Mouse (Mus musculus): ENCODE results near the gene Dhx33.

Gene Dhx33

DNA sequence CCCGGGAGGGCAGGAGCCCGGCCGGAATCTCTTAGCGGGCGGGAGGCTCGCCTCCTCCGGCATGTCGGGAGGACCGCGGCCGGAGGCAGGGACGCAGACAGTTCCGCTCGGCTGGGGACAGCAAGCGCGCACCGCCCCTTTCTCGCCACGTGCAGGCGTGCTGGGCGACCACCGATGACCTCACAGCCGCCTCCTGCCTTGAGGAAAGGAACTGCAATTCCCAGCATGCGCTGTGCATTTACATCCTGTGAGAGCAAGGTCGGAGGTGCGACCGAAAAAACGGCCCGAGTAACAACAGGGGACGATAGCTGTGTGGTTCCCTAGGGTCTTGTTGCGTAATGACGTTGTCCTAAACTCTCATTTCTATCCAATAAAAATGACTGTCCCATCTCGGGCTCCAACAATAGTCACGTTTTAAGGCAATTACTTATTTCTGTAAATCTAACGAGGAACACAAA lies at the start of gene Dhx33:
Dhx33 (minus strand) TSS at position 122 of the 458 bp plus-strand sequence.
- peak; percentile 98 to 99 for DNase-seq (ENCODE audit: inconsistent age in 2 of 2, low spot score in 1 of 2)

DNA sequence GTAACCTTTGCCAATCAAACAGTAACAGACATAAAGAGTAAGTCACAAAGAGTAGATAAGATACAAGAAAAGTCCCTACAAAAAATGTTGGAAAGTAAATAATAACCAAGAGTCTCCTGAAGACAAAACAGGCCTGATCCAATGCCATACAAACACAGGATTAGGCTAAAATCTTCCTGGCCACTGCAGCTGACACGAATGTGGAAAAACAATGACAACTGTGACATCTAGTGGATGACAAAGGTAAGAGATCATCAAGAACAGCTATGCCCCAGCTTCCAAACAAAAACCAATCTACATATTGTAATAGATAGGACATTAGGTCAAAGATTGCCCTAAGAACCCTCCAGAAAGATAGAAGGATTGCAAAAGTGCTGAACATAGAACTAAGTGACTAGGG lies 48.3 kb upstream of the Dhx33 start:
- DNase-seq (ENCODE audit: inconsistent age in 2 of 2, low spot score in 1 of 2) = peak; percentile 15 to 74

DNA sequence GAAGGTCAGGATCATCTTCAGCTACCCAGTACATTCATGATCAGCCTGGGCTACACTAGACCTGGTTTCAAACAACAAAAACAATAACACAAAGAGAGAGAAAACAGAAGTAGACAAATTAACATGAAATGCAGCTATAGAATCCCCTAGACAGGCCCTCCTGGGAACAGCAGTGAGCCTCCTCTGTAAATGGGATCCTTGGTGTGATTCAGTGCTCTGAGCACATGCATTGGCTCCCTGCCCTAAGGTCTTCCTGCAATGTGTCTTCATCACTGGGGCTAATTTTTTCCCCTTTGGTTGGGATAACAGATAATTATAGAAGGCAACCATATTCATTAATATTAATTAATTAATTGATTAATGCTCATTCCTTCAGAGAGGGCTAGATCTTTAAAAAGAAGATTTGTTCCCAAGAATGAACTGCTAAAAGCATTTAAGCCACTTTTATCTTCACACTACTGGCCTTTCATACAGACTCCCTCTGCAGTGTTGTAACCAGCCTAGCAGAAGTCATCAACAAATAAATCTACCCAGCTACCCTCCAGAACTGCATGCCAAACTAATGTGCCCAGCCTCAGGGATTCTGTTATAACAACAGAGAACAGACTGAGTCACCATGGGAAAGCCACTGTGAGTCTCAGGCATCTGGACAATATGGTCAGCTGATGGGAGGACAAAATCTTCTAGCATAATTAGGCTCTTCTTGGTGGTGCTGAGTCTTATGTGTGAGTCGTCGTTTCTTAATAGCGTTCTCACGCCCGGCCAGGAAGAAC lies 35.5 kb upstream of the Dhx33 start:
- peak in 1 of 2 experiments; percentile 63 for DNase-seq (ENCODE audit: inconsistent age in 2 of 2, low spot score in 1 of 2)

DNA sequence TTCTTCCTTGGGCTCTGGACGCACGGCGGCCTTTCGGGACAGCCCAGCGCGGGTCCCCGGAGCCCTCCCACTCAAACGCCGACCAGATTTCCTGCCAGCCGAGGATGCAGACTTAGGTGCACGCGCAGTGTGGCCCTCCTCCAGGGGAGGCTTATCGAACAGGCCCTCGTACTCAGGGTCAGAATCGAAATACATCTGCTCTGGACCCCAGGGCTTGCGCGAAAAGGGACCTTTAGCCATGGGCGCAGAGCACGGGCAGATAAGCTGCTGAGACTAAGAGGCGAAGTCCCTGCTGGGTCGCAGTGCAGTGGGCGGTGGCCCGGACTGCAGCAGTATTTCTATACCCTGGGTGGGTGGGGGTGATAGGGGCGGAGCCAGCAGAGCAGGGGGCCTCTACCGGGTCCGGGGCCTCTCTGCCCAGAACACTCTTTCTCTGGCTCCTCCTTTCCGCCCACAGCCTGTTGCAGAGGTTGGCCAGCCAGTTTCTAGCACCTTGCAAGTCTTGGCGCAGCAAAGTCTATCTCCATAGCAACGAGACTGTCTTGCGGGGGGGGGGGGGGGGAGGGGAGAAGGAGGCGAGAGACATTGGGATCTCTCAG lies 29.0 kb upstream of the Dhx33 start, which contains the start of gene 6330403K07Rik:
6330403K07Rik (minus strand) TSS at position 351 of the 599 bp plus-strand sequence.
- peak; percentile 27 to 59 for DNase-seq (ENCODE audit: inconsistent age in 2 of 2, low spot score in 1 of 2)

DNA sequence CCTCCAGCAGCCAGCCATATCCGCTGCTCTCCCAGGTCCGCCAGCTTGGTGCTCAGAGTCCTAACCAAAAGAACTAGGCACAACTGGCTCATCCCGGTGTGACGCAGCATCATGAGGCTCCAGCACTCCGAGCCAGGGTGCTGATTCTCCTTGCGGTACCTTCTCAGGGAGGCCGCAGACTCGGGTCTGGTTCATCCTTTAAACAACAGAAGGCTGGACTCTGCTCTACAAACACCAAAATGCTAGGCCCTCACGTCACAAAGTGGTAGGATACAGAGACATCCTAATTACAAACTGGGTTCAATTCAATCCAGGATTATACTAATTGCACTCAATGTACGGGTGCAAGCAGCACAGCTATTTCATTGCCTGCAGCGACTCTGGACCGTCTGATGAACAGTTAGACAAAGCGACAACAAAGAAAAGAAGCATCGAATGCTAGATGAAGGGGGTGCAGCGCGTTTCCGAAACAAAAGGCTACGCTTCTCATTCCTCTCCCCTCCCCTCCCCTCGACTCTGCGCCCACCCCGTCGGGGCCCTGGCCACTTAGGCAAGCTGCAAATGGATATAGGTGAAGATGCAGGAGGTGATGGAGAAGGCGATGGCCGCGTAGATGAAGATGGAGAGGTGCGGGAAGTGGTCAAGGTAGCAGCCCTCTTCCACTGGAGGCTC lies 28.4 kb upstream of the Dhx33 start:
- DNase-seq (ENCODE audit: inconsistent age in 2 of 2, low spot score in 1 of 2) = no peak

DNA sequence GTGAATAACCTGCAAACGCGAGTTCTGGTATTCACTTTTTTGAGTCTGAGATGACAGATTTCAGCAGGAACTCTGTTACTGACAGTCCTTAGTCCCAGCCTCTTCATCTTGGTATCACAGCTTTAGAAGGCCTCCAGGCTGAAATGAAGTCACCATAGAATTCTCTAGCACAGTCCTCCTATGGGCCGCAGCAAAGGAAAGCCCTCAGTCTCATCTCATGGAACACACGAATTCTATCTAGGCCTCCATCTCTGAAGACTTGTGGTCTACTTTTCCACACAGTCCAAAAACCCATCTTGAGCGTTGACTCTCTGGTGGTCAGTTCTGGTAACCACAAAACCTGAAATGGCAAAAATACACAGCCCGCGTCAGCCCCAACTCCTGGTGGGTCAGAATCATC lies 27.8 kb upstream of the Dhx33 start:
- no peak for DNase-seq (ENCODE audit: inconsistent age in 2 of 2, low spot score in 1 of 2)

DNA sequence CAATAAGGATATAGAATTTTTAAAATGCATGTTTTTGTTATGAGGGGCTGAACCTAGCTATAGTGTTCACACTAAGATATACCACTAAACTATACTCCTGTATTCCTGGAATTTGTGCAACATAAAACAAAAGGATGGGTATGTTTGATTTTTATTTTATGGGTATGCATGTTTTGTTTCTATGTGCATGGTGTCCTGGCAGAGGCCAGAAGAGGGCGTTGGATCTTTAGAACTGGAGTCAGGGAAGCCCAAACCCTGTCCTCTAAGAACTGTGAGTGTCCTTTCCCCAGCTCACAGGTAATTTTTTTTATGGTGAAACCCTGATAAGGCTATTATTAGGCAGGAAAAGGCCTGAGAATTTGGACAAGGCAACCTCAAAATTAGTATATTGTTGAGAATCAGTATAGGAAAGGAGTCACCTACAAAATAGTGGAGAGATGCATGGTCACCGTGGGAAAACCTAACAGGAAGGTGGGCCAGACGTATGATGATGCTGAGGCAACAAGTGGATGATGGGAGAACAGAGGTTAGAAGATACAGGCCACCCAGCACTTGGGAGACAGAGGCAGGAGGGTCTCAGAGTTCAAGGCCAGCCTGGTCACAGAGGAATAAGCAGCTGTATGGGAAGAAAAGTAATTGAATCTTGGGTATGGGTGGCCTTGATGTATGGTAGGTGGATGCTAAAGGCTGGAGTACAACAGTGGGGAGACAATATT lies 25.3 kb upstream of the Dhx33 start:
- no peak for DNase-seq (ENCODE audit: inconsistent age in 2 of 2, low spot score in 1 of 2)

DNA sequence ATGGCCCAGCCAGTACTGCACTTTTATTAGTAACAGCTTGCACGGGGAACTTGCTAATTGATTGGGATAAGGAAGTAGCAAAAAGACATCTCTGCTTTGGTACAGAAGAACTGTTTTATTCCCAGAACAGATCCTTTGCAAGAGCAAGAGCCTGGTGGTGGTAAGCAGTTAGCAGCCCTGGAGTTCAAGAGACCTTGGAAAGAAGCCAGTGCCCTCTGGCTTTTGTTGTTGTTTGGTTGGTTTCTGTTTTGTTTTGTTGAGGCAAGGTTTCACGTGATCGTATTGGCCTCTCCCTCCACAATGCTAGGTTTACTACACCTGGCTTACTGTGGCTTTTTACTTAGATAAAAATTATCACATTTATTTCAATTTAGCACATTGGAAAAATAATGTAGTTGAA lies 24.0 kb upstream of the Dhx33 start:
- DNase-seq (ENCODE audit: inconsistent age in 2 of 2, low spot score in 1 of 2) = peak in 1 of 2 experiments; percentile 58

DNA sequence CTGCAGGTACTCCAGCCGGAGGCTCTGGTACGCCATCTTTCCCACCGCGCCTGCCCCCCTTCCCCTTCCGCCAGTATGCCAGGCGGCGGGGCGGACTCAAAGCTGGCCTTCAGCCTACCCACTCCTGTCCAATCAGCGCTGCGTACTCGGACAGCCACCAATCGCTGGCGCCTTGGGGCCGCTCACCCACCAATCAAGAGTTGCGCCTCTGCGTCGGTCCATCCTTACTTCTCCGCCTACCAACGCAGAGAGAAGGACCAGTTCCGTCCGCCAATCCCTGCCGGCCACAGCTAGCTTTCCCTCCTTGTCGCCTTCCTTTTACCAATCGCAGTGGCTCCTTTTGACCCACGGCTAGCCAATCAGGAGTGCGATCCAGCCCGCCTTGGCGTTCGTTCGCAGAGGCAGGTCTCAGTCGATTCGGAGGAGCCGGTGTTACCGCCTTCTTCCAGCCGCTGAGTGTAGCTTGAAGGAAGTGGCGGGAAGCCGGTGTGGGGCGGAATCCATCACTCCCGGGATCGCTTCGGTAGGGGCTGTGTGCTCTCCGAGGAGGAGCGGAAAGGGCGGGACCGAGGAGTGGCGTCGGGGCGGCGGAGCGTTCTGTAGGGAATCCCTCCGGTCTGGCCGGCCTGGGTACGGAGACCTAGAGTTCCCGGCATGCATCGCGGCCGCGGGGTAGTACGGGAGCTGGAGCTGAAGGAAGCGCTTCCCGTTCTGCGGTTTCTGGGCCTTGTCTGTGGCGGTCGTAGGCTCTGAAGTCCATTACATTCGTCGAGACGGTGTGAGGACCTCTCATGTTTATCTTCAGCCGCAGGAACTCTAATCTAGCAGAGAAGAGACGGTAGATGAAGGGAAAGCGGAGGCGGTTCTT lies 15.2 kb upstream of the Dhx33 start, which contains the start of the genes Mis12 and Derl2:
Mis12 (plus strand) TSS at position 411 of the 868 bp plus-strand sequence.
Derl2 (minus strand) TSS at position 641 of the 868 bp plus-strand sequence.
- peak; percentile 99 for DNase-seq (ENCODE audit: inconsistent age in 2 of 2, low spot score in 1 of 2)

DNA sequence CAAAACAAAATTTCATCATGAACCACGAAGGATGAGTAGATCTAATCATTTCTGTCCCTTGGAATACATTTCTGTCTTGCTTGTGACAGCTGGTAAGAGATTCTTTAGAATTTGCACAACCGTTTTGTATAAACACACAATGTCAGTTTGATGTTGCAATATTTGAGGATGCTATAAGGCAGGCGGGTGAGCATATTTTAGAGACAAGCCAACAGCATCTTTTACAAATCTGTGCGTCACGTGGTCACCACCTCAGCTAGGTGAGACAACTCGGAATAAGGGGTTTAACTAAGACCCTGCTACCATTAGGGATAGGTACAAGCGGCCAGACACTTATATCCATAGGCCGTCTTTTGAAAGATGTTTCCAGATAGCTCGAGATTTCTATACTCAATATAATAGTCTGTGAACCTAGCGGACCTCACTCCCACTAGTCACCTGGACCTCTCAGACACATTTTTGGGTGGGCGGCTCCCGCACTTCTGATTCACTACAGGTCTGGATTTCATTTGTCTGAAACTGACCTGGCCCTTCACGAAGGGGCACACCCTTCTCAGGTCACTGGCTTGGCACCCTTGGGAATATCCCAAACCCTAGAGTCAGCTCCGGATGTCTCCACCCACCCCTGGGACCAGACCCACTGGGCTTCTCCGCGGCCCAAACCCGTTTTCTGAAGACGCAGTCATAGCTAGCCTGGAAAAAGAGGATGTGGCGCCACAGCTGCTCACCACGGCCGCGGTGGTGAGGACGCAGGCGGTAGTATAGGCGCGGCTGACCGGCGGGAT lies 14.4 kb upstream of the Dhx33 start:
- no peak for DNase-seq (ENCODE audit: inconsistent age in 2 of 2, low spot score in 1 of 2)

DNA sequence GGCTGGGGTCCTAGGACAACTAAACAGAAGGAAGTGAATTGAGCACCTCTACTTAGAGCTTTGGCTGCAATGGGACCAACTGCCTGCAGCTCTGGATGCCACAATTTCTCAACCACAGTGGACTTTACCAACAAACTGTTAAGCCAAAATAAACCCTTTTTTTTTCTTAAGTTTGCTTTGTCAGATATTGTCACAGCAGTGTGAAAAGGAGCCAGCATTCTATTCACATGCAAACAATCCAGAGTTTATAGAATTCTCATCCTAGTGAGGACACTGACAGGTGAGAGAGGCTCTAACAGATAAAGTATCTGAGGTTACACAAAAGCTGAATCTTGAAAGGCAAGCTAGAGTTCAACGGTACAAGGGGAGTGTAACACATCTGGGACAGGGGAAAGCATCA lies 12.8 kb upstream of the Dhx33 start:
- no peak for DNase-seq (ENCODE audit: inconsistent age in 2 of 2, low spot score in 1 of 2)

DNA sequence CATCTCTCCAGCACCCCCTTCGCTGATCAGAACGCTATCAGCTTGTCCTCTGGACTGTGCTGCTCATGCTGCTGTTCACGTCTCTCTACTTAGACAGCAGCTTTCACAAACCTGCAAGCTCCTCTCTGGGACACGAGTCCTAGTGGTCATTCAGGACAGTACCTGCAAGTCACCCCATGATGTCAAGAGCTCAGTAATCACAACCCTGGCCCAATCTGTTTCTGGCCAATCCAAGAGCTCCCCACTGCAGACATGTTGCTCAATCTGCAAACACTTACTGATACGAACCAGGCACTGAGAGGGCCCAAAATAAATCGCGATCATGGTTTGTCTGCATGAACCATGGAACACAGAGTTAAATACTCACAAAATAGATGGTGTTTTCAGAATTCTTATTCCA lies 8.5 kb upstream of the Dhx33 start:
- no peak for DNase-seq (ENCODE audit: inconsistent age in 2 of 2, low spot score in 1 of 2)

DNA sequence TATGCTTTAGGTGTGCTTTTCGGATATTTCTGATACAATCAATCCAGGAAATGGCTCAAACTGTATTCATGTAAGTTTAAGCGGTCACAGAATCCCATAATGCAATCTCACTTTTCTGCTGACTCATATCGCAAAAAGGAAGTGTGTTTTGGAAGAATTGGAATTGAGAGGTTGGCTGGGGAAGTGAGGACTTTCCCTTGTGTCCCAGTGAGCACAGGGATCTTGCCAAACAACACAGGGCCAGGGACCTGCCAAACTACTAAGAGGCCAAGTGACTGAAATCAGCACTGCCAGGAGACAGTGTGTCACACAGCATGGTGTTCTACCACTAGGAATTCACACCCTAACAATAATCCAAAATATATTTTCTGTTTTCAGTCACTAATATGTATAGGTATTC lies 4.1 kb upstream of the Dhx33 start:
- DNase-seq (ENCODE audit: inconsistent age in 2 of 2, low spot score in 1 of 2) = peak; percentile 27 to 71

DNA sequence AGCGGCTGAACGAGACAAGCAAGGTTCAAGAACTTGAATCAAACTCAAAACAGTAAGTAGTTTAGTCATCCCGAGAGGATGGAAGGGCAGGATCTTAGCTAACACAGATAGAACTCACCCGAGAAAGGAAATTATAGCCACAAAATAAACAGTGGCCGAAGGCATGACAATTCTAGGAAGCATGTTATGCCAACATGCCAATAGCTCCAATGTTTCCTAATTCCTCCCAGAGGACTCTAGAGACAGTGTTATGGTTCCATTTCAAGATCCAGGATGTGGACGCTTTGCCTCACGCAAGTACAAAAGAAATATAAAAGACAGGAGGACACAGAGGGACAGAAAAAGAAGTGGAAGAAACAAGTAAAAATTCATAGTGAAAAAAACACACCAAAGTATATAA lies 3.6 kb upstream of the Dhx33 start:
- DNase-seq (ENCODE audit: inconsistent age in 2 of 2, low spot score in 1 of 2) = no peak

DNA sequence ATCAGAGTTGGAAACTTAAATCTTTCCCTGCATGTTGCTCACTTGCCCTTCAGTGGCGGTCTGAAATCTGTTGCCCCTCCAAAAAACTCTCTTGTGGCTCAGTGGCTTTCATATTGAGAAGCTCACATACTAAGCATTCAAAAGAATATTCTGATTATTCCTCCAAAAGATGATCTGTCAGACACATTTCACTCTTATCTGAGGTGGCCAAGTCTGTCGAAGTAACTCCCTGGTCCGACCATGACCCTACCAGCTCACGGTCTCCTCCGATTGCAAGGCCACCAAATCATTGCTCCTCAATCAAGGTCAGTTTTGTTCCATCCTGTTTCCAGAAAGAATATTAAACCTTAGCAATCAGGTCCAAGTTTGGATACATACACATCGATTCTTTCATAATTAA lies 2.8 kb upstream of the Dhx33 start:
- DNase-seq (ENCODE audit: inconsistent age in 2 of 2, low spot score in 1 of 2) = peak; percentile 65 to 79

DNA sequence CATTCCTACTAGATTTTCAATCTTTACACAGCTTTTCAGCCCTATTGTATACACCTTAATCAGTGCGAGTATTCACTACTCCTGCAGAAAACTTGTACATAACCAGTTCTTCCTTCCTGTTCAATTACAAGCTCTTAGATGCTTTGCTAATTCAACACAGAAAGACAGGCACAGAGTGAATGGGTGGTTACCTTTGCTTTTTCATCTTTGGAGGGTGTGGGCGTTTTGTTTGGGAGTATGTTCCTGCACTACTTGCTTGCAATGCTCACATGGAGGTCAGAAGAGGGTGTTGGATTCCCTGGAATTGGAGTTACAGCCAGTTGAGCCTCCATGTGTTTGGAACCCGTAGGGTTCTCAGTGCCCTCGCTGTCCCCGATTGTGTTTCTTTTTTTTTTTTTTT lies 809 bp upstream of the Dhx33 start:
- peak in 1 of 2 experiments; percentile 65 for DNase-seq (ENCODE audit: inconsistent age in 2 of 2, low spot score in 1 of 2)

DNA sequence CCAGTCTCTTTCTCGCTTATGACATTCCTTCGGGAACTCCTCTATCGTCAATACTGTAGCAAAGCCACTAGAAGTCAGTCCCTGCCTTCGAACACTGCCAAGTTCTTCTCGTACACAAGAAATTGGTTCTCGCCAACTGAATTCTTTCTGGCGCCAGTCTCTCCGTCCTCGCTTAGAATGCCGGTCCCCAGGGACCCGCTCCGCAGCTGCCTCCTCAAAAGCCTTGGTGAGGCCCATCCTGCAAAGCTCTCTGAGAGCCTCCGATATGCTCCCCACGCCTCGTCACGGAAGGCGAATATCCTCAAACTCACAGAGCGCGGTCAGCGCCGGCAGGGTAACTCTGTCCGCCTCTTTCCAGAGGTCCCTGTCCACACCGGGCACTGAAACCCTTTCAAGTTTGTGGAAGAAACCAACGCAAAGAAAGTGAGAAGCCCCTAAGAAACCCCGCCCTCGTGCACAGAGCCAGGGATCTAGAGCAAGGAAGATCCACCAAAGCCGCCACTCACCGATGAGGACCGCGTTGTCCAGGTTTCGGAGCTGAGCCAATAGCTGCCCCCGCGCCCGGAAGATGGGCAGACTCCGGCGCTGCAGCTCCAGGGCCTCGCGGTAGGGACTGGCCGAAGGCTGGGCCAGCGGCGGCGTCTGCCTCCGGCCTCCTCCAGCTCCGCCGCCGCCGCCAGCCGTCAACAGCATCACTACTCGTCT lies 474 bp downstream of the Dhx33 start:
- no peak for DNase-seq (ENCODE audit: inconsistent age in 2 of 2, low spot score in 1 of 2)

DNA sequence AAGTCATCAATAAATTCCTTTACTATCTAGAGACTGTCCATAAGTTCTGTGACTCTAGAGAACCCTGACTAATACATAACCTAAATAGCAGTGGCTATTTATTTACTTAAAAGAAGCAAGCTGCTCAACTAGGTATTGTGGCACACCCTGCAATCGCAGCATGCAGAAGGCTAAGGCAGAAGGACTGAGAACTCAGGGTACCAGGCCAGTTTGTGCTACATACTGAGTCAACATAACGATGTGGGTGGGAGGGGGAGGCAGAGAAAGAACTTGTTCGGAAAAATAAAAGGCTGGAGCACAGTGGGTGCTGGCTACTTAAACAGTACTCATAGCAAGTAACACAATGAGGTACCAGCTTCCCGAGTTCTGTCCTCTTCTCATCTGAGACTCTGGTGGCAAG lies 3.1 kb downstream of the Dhx33 start:
- DNase-seq (ENCODE audit: inconsistent age in 2 of 2, low spot score in 1 of 2) = no peak
